Mouse (Mus musculus) embryonic facial prominence, embryonic 12.5 days (tissue): ENCODE data around the gene Nit2. TPM values are rescaled to one million over a fixed set of nuclear protein-coding genes. Genes with fewer than 3 reads are reported as not detected.

Experiments
- ATAC-seq: fragments of 200-750 bp; cut with Nextera tagmentation; 2 replicates; pipeline ENCODE4 v1.8.0; 2017; ENCODE audit not compliant: insufficient number of reproducible peaks, insufficient read depth, low FRiP score, low TSS enrichment
- H3K27ac ChIP-seq: fragments of 300-500 bp; sonication (generic); 2 replicates; pipeline ENCODE4 v1.5.1; 2016; ENCODE audit warnings: mild to moderate bottlenecking
- H3K27me3 ChIP-seq: fragments of 300-500 bp; sonication (generic); 2 replicates; pipeline ENCODE4 v1.6.1; 2016; ENCODE audit warnings: mild to moderate bottlenecking, moderate library complexity
- H3K36me3 ChIP-seq: fragments of 300-500 bp; sonication (generic); 2 replicates; pipeline ENCODE4 v1.6.1; 2016; ENCODE audit warnings: mild to moderate bottlenecking
- H3K4me1 ChIP-seq: fragments of 300-500 bp; sonication (generic); 2 replicates; pipeline ENCODE4 v1.6.1; 2016
- H3K4me2 ChIP-seq: fragments of 300-500 bp; sonication (generic); replicated peaks from 2 replicates; pipeline ENCODE4 v1.6.1; 2016; ENCODE audit warnings: mild to moderate bottlenecking, moderate library complexity
- H3K4me3 ChIP-seq: fragments of 300-500 bp; sonication (generic); 2 replicates; pipeline ENCODE4 v1.5.1; 2016; ENCODE audit warnings: mild to moderate bottlenecking
- H3K9ac ChIP-seq: fragments of 300-500 bp; sonication (generic); 2 replicates; pipeline ENCODE4 v1.6.1; 2016; ENCODE audit warnings: mild to moderate bottlenecking, moderate library complexity
- H3K9me3 ChIP-seq: fragments of 300-500 bp; sonication (generic); 2 replicates; pipeline ENCODE4 v1.6.1; 2016; ENCODE audit warnings: mild to moderate bottlenecking, moderate library complexity
- WGBS: fragments of 180-500 bp; shearing (Covaris S2); methylation state at CpG from one replicate; pipeline ENCODE4 v1.1.7; 2016; 5-methylcytosine and 5-hydroxymethylcytosine counted together
- polyA plus RNA-seq: library from polyadenylated mRNA; unstranded; fragments of >200 nt; fragmentation: Nextera tagmentation; extraction: Ambion mirVana; gene quantifications from 2 replicates; pipeline ENCODE4 v1.2.1, GENCODE M21; 2016

Nit2 gene
- polyA plus RNA-seq = 77.2 and 77.7 TPM in 2 replicates

DNA sequence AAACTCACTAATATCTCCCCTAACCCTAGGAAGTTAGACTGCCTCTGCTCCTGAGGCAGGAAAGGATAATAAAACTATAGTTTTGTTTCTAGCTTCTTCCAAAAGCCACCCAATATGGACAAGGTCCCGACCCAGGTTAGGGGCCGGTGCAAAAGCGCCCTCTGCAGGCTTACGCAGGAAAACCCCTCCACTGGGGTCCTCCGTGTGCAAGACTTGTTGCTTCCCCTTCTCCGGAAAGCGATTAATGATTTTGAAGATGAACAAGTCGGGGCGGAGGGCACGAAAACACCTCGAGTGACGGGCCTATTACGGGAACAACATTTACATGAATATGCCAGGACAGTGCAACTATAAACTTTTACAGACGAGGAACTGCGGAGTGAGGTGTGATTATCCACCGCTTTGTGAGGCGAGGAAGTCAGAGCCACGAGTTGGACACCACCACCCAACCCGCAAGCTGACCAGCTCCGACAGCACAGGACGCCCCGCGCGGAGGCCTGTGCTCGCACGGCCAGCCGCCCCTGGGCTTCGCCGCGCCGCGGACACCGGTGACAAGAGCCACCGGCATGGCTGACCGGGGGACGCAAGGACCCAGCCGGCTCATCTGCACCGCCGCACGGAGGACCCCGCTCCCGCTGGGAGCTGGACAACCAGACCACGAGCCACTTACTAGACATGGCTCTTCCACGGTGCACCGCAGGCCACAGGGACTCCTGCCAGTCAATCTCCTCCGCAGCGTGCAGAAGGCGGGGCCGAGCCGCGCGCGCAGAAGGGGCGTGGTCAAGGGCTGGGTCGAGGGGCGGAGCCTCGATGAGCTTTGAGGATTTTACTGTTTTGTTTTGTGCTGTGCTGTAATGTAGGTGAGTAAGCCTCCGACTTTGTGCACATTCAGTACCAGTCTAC, at the start of gene Nit2:
Gene Nit2 (minus strand): TSS at position 731 of the 903 bp plus-strand sequence.
- Histone ChIP-seq H3K36me3 (peaks cover 16% of the 10 kb centered on the region; the same call in 1 of the 2 replicates), H3K4me1 (0 out of 2 replicates have a peak, but pooled peaks cover 2% of the 10 kb centered on the region), H3K9me3 (no peaks in the 10 kb centered on the region), H3K27me3 (no peaks in the 10 kb centered on the region), H3K4me2 (peak within 1 kb of the TSS; percentile 54), H3K27ac (peak within 1 kb of the TSS; percentile 89), H3K9ac (peak within 1 kb of the TSS; percentile 74), H3K4me3 (peak within 1 kb of the TSS; percentile 69)
- WGBS = under 1% methylated on average over 58 of the region's 58 CpGs
- ATAC-seq = peak; percentile 94

DNA sequence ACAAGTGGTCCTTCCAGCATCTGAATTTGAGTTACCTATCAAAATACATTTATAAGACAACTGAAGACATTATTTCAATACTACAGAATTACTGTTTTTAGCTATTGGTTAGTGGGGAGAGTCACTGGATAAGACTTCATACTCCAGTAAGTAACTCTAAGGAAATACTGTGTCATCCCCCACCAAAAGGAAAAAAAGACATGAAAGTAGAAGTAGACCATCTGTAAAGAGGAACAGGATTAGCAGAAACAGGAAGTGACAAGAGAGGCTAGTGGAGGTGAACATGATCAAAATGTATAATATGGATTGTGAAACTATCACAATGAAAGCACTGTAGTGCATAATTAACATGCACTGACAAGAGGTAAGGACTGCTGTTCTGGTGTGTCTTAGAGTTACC, 48.8 kb upstream of the Nit2 start:
- H3K27me3 ChIP-seq = no peaks in the 10 kb centered on the region
- no peaks in the 10 kb centered on the region for H3K4me1 ChIP-seq
- H3K36me3 ChIP-seq = peaks cover 19% of the 10 kb centered on the region
- no peak for ATAC-seq
- no peak overlapping the region for H3K9ac ChIP-seq
- H3K4me3 ChIP-seq = no peak overlapping the region
- no peaks in the 10 kb centered on the region for H3K9me3 ChIP-seq
- no peak overlapping the region for H3K4me2 ChIP-seq
- H3K27ac ChIP-seq = no peak overlapping the region

DNA sequence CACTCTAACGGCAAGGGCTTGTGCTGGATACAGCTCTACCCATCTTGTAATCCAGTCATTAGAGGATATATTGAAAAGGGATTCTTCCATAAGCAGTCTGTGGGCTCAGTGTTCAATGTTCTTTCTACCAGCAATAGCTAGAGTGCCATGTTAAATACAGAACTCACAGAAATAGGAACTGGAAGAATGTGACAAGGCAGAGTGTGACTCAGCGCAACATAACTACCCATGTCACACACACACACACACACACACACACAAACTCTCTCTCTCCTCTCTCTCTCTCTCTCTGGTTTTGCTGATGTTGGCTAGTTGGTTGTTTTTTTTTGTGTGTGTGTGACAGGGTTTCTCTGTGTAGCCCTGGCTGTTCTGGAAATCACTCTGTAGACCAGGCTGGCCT, 43.9 kb upstream of the Nit2 start:
- Histone ChIP-seq H3K36me3 (peaks cover 28% of the 10 kb centered on the region), H3K9me3 (no peaks in the 10 kb centered on the region), H3K27me3 (no peaks in the 10 kb centered on the region), H3K4me2 (no peak overlapping the region), H3K9ac (no peak overlapping the region), H3K4me1 (no peaks in the 10 kb centered on the region), H3K27ac (no peak overlapping the region), H3K4me3 (no peak overlapping the region)
- 88% methylated on average over 2 of the region's 2 CpGs for WGBS
- ATAC-seq = no peak

DNA sequence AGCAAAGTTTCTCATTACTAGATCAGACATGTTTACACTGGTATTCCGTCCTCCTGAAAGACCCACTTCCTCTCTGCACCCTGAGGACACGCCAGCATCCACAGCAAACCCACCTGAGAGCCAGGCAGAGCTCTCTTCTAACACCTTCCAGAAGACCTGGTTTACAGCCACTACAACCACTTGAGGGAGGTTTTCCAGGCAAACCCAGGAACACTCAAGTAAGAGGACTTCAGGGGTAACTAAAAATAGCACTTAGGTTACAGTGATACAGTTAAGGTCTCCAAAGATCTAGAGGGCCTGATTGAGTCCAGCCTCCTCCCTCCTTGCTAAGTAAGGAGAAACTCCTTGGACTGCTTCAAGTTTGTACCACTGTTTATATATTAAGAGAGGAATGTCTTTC, 41.2 kb upstream of the Nit2 start:
- no peaks in the 10 kb centered on the region for H3K27me3 ChIP-seq
- no peaks in the 10 kb centered on the region for H3K9me3 ChIP-seq
- 76% methylated on average over 2 of the region's 2 CpGs for WGBS
- H3K9ac ChIP-seq = no peak overlapping the region
- H3K4me3 ChIP-seq = no peak overlapping the region
- H3K4me2 ChIP-seq = no peak overlapping the region
- no peak overlapping the region for H3K27ac ChIP-seq
- no peak for ATAC-seq
- H3K36me3 ChIP-seq = peaks cover 24% of the 10 kb centered on the region
- no peaks in the 10 kb centered on the region for H3K4me1 ChIP-seq

DNA sequence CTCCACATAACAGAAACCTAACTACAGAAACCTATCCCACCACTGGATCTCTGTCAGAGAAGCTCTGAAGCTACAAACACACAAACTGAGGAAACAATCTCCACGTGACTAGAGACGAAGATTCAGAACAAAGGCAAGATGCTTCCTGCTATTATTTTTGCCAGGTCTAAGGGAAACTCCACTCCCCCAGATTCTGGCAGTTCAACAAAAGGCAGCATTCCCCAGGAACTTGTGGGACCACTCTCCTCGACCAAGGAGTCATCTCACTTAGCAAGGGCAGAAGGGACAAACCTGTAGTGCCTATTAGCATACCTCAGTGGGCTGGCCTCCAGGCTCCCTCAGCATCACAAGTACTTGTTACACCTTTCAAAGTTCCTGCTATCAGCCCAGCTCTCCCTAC, 30.1 kb upstream of the Nit2 start:
- Histone ChIP-seq H3K4me2 (no peak overlapping the region), H3K9me3 (no peaks in the 10 kb centered on the region), H3K9ac (no peak overlapping the region), H3K36me3 (peaks cover 20% of the 10 kb centered on the region), H3K4me3 (no peak overlapping the region), H3K27me3 (no peaks in the 10 kb centered on the region), H3K4me1 (no peaks in the 10 kb centered on the region), H3K27ac (no peak overlapping the region)
- ATAC-seq = no peak
- 64% methylated on average over 3 of the region's 3 CpGs for WGBS

DNA sequence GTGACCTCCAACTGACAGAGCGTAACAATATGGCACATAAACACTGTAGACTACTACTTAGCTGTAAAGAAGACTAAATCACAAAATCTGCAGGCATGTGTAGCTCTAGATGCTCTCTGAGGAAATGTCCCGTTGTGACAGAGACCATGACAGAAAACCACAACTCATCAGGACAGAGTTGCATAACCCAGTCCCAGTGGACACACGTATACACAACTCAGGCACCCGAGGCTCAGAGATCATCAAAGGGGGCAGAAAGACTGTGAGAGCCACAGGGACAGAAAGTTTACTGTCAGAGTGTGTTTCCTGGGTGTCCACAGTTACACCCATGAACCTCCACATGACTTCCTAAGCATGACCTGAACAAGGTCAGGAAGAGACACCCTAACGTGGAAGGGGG, 29.4 kb upstream of the Nit2 start:
- H3K9me3 ChIP-seq = no peaks in the 10 kb centered on the region
- 91% methylated on average over 5 of the region's 5 CpGs for WGBS
- H3K4me3 ChIP-seq = no peak overlapping the region
- H3K27me3 ChIP-seq = no peaks in the 10 kb centered on the region
- ATAC-seq = no peak
- peaks cover 26% of the 10 kb centered on the region for H3K36me3 ChIP-seq
- H3K4me2 ChIP-seq = no peak overlapping the region
- no peak overlapping the region for H3K9ac ChIP-seq
- no peak overlapping the region for H3K27ac ChIP-seq
- no peaks in the 10 kb centered on the region for H3K4me1 ChIP-seq

DNA sequence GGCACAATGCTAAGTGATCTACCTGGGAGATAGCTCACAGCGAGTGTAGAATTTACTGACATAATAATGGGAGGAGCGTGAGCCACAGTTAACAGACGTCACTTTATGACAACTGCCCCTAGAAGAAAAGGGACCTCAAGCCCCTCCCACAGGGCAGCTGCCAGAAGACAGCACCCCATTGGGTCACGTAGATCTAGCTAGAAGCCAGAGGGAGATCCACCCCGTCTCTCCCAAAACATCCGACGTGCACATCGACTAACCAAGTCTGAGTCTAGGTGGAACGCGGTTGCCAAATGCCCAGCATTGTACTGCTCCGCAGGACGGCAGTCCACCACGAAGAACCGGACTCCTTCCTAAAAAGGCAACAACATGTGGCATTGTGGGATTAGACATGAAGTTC, 24.1 kb upstream of the Nit2 start:
- no peak overlapping the region for H3K4me3 ChIP-seq
- WGBS = 93% methylated on average over 14 of the region's 14 CpGs
- no peaks in the 10 kb centered on the region for H3K9me3 ChIP-seq
- H3K9ac ChIP-seq = no peak overlapping the region
- H3K36me3 ChIP-seq = peaks cover 21% of the 10 kb centered on the region
- H3K4me1 ChIP-seq = no peaks in the 10 kb centered on the region
- no peak overlapping the region for H3K27ac ChIP-seq
- H3K4me2 ChIP-seq = no peak overlapping the region
- ATAC-seq = no peak
- no peaks in the 10 kb centered on the region for H3K27me3 ChIP-seq

DNA sequence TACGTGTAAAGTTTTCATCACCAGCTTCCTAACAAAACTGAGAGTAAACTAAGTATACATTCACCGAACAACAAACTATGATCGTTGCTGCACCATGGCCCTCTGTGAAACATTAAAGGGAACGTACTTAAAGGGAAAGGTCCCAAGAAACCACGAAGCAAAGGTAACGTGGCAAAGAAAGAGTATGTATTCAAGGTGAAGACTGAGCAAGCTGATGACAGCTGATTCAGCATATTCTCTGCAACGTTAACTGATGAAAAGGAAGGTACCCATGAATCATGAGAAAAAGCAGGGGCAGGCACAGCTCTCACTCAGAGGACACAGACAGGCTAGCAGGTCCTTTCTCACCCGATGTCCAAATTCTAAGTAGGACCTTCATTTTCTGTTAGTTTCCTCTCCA, 23.2 kb upstream of the Nit2 start:
- H3K36me3 ChIP-seq = peaks cover 25% of the 10 kb centered on the region
- no peaks in the 10 kb centered on the region for H3K4me1 ChIP-seq
- ATAC-seq = no peak
- no peak overlapping the region for H3K27ac ChIP-seq
- H3K9ac ChIP-seq = no peak overlapping the region
- H3K27me3 ChIP-seq = no peaks in the 10 kb centered on the region
- H3K4me2 ChIP-seq = no peak overlapping the region
- no peak overlapping the region for H3K4me3 ChIP-seq
- H3K9me3 ChIP-seq = no peaks in the 10 kb centered on the region
- 88% methylated on average over 8 of the region's 8 CpGs for WGBS

DNA sequence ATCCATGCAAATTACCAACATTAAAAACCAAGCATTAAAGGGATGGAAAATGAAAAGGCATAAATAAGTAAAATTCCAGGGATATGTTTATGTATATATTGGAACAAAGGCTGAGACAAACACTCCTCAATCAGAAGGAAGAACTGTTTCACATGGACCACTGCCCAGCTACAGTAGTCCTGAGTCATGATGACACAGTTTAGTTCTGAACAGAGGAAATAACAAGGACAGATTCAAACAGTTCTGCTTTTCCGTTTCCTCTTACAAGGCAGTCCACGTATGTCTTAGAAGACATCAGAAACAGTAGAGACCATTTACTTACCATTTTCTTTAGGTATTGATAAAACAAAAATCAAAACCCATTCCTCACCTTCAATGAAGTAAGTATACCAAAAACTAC, 22.4 kb upstream of the Nit2 start:
- Histone ChIP-seq H3K4me2 (no peak overlapping the region), H3K36me3 (peaks cover 26% of the 10 kb centered on the region)
- 93% methylated on average over 2 of the region's 2 CpGs for WGBS

DNA sequence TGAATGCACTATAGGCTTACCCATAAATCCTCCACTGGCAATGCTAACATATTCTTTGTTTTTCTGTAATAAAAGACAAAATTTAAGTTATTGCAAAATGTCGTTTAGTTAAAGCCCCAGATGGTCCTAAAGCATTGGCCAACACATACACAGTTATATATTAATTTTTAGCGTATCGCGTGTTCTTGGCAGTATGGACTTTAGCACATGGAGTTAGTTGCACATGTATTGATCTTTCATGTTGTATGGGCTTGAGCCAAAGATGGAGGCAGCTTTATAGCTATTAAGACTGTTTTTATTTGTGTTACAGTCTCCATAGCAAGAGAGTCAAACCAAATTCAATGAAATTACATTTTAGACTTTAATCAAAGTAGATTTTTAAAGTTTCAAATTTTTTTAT, 19.5 kb upstream of the Nit2 start:
- no peaks in the 10 kb centered on the region for H3K9me3 ChIP-seq
- no peak overlapping the region for H3K4me3 ChIP-seq
- no peak for ATAC-seq
- H3K4me2 ChIP-seq = no peak overlapping the region
- 95% methylated on average over 4 of the region's 4 CpGs for WGBS
- no peak overlapping the region for H3K27ac ChIP-seq
- no peak overlapping the region for H3K9ac ChIP-seq
- no peaks in the 10 kb centered on the region for H3K4me1 ChIP-seq
- peaks cover 42% of the 10 kb centered on the region for H3K36me3 ChIP-seq
- no peaks in the 10 kb centered on the region for H3K27me3 ChIP-seq

More for the DNA sequence above, 22.4 kb upstream of the Nit2 start:
- Histone ChIP-seq H3K9me3 (no peaks in the 10 kb centered on the region), H3K27me3 (no peaks in the 10 kb centered on the region), H3K9ac (no peak overlapping the region), H3K4me1 (no peaks in the 10 kb centered on the region), H3K27ac (no peak overlapping the region), H3K4me3 (no peak overlapping the region)
- ATAC-seq = no peak

DNA sequence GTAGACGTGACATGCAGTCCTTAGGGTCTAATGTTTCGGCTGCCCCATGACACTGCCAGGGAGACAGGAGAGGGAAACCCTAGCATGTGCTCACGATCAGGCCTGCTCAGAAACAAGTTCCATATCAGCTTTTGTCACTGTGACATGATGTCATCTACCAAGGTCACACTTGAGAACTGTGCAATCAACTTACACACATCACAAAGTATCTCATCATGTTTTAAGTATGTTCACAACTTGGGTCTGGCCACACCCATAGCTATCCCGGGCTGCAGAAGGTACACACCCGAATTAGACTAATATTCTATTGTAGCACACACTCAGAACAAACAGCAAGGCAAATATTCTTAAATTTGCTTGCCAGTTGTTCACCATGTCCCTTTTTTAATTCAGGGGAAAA, 14.9 kb upstream of the Nit2 start:
- no peaks in the 10 kb centered on the region for H3K4me1 ChIP-seq
- H3K9me3 ChIP-seq = no peaks in the 10 kb centered on the region
- ATAC-seq = no peak
- H3K4me2 ChIP-seq = no peak overlapping the region
- no peak overlapping the region for H3K4me3 ChIP-seq
- H3K9ac ChIP-seq = no peak overlapping the region
- WGBS = 89% methylated on average over 5 of the region's 5 CpGs
- peaks cover 49% of the 10 kb centered on the region for H3K36me3 ChIP-seq
- no peak overlapping the region for H3K27ac ChIP-seq
- no peaks in the 10 kb centered on the region for H3K27me3 ChIP-seq

DNA sequence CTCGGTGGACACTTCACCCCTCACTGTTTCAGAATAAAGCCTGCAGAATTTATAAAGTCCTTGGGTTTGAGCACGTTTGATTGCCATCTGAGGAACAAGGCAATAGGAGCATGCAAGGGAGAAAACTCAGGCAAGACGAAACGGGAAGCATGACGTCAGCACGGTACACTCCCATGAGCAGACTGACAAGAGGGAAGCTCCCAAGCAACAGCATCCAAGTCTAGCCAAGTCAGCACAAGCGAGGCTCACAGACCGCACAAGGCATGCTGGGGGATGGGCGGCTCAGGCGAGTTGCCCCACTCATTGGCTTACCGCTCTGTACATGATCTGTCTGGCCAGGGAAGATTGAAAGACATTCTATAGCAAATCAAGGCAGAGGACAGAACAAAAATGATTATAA, 14.0 kb upstream of the Nit2 start:
- H3K36me3 ChIP-seq = peaks cover 49% of the 10 kb centered on the region
- WGBS = 86% methylated on average over 11 of the region's 11 CpGs

More for the DNA sequence above, 14.0 kb upstream of the Nit2 start:
- H3K4me3 ChIP-seq = no peak overlapping the region
- no peaks in the 10 kb centered on the region for H3K27me3 ChIP-seq
- no peak for ATAC-seq
- H3K9me3 ChIP-seq = no peaks in the 10 kb centered on the region
- no peak overlapping the region for H3K4me2 ChIP-seq
- no peak overlapping the region for H3K27ac ChIP-seq
- no peaks in the 10 kb centered on the region for H3K4me1 ChIP-seq
- H3K9ac ChIP-seq = no peak overlapping the region
